Mouse (Mus musculus) right cerebral cortex, postnatal 10 days (tissue): ENCODE results near the gene 1700029J07Rik.

Experiments
- DNase-seq, 2 experiments: peaks; one replicate each; pipeline ENCODE4 v3.0.0; 2021; ENCODE audit warnings: low spot score in 2 of 2

1700029J07Rik gene

GRCm38 (mm10) chr8:45950622-45951021 lies 24.4 kb downstream of the 1700029J07Rik start:
- no peak for DNase-seq

DNA sequence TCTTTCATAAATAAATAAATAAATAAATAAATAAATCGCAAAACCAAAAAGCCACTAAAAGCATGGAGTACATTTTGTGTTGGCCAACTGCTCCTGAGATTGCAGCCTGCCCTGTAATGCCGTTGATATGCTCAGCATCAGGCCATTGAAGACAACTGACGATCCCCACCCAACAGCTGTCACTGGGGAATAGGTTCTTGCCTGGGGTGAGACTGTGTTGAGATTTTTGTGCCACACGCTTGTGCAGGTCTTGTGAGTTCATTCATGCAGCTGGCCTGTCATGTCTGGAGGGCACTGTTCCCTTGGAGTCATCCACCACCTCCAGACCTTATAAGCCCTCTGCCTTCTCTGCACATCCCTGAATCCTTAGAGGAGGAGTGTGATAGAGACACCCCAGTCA lies 28.8 kb downstream of the 1700029J07Rik start:
- DNase-seq = no peak

GRCm38 (mm10) chr8:45936986-45937385 lies 38.1 kb downstream of the 1700029J07Rik start:
- no peak for DNase-seq

DNA sequence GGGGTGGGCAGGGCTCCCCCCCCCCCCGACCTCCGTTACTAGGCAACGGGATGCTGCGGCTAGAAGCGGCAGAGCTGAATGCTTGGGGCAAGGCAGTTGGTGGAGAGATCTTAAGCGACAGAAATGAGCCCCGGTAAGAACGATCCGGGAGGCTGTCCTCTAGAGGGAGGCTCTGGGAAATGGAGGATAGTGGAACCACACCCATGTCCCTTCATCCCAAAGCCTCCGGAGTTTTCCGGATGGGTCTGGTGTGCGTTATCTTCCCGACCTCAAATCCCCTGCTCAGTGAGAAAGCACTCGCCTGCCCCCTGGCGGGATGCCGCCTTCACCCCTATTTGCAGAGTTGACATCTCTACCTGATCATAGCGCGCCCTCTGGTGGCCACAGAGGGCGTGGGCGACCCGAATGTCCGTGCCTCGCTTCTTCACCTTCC lies 40.5 kb downstream of the 1700029J07Rik start, which contains the start of gene Ccdc110:
Gene Ccdc110, plus strand, starts transcription at position 38 of the 433 bp plus-strand sequence.
- DNase-seq = peak; percentile 94 to 97

GRCm38 (mm10) chr8:45922116-45922515 lies 52.9 kb downstream of the 1700029J07Rik start:
- no peak for DNase-seq

- DNase-seq = no peak
Measured at GRCm38 (mm10) chr8:45920392-45920791, 54.7 kb downstream of the 1700029J07Rik start.

DNA sequence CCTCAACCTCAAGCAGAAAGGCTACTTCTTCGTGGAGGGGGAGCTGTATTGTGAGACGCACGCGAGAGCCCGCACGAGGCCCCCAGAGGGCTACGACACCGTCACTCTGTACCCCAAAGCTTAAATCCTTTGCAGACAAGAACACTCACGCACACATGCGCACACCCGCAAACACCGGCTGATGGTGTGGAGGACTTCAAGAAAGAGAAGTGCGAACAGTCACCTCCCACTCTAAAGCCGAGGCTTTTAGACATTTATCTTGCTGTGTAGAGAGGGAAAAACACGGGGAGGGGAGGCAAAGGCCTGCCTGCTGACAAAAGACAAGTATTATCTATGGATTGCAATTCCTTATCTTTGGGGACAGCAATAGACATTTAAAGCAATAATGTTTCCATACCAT lies 56.2 kb downstream of the 1700029J07Rik start:
- DNase-seq = no peak

DNA sequence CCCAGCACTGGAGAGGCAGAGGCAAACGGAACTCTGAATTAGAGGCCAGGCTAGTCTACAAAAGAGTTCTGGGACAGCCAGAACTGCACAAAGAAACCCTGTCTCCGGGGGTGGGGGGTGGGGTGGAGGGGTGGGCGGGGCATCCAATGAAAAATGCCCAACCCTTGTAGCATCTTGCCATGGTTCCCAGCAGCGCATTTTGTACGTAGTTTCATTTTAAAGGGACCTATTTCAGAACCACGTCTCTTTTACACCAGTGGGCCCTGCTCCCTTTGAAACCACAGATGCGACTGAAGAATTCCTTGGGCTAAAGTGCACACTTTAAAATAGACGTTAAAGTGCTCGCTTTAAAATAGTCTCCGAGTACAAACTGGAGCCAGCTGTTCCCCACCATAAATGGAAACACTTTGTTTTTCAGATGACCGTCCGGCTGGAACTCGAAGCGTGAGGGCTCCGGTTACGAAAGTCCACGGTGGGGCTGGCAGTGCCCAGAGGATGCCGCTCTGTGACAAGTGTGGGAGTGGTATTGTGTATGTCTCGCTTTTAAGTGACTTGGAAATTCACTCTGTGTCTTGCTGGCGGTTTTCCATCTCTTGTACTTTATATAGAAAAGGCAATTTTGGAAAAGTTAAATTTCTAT lies 57.9 kb downstream of the 1700029J07Rik start:
- DNase-seq = peak in 1 of 2 experiments; percentile 32

DNA sequence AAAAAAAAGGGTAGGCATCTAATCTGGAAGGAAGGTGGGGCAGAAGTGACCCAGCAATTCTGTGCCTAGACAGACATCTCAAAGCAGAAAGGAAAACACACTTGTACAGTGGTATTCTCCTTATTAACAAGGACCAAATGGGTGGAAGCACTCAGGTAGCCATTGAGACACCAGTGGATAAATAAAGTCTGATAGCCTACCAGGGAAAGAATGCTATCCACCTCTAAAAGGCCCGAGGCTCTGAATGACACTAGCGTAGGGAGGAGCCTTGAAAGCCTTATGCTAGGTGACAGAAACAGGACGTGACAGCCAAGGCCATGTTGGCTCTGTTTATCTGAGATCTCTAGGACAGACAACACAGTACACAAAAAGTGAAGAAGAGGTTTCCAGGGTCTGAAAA lies 58.6 kb downstream of the 1700029J07Rik start:
- DNase-seq = no peak

DNA sequence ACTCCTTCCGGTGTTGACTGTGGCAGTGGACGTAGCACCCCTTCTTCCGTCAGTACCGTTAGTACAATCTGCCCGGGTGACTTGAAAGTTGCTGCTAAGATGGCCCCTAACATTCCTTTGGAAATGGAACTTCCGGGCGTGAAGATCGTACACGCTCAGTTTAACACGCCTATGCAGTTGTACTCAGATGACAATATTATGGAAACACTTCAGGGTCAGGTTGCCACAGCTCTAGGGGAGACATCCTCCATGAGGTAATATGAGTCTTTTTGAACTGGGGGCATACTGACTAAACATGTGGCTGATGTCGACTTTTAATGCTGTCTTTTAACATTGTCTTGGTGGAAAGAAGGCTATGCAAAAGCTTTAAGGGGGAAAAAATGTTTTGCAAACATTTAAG lies 61.3 kb downstream of the 1700029J07Rik start:
- DNase-seq = no peak

- no peak for DNase-seq
Measured at GRCm38 (mm10) chr8:45906251-45906619, 68.8 kb downstream of the 1700029J07Rik start.

- DNase-seq = no peak
Measured at GRCm38 (mm10) chr8:45905591-45906250, 69.3 kb downstream of the 1700029J07Rik start.

- no peak for DNase-seq
Measured at GRCm38 (mm10) chr8:45903659-45904058, 71.4 kb downstream of the 1700029J07Rik start.
